Mouse (Mus musculus) erythroid progenitor cell, adult 5-6 weeks (primary cell): Measurements from ENCODE around the gene Arl10. TPM values are rescaled to one million over a fixed set of nuclear protein-coding genes. Genes with fewer than 3 reads are reported as not detected.

Experiments used
- ATAC-seq: replicated peaks from 2 replicates; pipeline ENCODE4 v1.8.0; 2016; ENCODE audit warnings: moderate number of reproducible peaks, mild to moderate bottlenecking, moderate TSS enrichment, inconsistent platforms; ENCODE audit not compliant: poor library complexity, low FRiP score, severe bottlenecking
- total RNA-seq, 2 experiments: library from RNA; stranded (forward) in 1 of 2; stranded (reverse) in 1 of 2; fragments of 150-400 nt in 1 of 2; fragments of 186-747, 209-891 nt in 1 of 2; gene quantifications; 2 replicates each; pipeline versions ENCODE4 v1.2.3 to v1.2.4; 2015 to 2017; ENCODE audit warnings: low replicate concordance in 2 of 2

Gene Arl10
- total RNA-seq (2015; ENCODE audit: low replicate concordance) (1.1 TPM in 1 of 2 replicates, not detected in the other), total RNA-seq (2017; ENCODE audit: low replicate concordance) (not detected in 2 replicates)

GRCm38 (mm10) chr13:54574854-54575481 is at the start of gene Arl10:
Gene Arl10 (plus strand): TSS chr13:54575015.
- peak; percentile 31; the same call in 1 of the 2 replicates for ATAC-seq

GRCm38 (mm10) chr13:54527140-54527539 is 47.7 kb upstream of the Arl10 start:
- no peak for ATAC-seq

DNA sequence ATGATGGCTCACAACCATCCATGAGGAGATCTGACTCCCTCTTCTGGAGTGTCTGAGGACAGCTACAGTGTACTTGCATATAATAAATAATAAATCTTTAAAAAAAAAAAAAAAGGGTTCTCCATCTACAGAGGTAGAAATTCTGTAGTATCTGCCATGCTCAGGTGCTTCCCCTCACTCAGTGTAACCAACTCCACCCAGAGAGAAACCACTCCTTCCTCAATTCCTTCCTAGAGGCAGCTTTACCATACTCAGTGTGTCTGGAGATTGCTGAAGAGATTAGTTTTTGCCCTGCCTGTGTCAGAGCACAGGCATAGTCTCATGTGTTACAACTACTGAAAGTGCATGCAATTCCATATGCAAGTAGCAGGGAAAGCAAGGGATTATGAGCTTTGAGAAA is 42.7 kb upstream of the Arl10 start:
- no peak for ATAC-seq

DNA sequence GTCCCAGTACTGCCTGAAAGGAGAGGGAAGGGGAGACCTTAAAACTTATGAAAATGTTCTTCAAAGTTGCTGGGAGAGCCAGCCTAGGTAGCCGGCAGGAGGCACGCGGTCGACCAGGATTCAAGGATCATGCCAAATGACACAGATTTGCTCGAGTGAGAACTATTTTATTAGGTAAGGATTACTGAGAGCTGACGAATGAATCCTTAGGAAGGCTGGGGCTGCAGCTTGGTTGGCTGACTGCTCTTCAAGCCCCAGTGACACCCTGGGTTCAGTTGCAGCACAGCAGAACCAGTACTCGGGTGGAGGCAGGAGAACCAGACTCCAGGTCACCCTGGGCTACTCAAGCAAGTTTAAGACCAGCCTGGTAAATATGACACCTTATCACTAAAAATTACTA is 26.8 kb upstream of the Arl10 start:
- ATAC-seq, result no peak

DNA sequence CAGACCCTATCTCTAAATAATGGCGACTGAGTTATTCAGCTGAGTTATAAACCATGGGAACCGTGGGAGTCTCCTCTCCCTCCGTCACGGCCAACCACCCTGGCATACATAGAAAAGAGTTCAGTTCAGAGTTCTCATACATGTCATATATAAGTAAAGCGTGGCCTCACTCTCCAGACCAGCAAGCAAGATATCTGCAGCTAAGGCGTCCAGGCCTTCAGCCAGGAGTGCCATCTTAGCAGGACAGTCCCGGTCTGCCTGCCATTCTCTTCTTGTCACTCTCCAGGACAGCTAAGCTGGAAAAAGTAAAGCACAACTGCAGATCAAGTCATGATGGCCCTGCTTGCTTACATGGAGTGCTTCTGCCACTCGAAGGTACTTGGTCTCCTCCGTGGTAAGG is 18.6 kb upstream of the Arl10 start:
- ATAC-seq, result no peak

DNA sequence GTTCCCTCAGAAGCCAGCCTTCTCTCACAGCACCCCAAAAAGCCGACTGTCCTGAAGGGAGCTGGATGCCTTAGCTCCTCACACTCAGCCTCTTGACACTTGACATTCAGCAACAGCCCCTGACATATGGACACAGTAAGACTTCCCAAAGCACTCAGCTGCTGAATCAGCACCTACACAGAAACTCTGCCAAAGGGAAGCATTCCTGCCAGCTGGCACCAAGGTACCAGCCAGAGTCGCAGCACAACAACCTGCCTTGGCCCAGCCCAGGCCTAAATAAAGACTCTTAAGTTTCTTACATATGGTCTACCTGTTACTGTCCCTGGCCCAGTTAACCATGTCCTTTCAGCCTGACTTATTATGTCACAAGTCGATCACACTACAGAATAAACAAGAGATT is 18.0 kb upstream of the Arl10 start:
- no peak for ATAC-seq

DNA sequence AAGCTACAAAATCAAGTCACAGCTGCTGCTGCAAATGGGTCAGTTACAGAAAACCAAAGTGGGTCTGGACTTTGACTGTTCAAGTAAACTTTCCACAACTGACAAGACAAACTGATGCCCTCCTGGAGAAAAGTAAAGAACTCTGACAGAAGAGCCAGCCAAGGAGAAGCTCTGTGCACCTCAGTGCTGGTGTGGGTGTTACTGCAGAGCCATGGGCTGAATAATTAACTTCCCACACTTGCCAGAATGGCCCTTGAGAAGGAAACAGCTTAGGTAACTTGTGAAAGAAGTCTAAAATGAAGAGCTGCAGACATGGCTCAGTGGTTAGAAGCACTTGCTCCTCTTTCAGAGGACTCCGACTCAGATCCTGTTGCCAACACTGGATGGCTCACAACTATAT is 17.2 kb upstream of the Arl10 start:
- no peak for ATAC-seq

DNA sequence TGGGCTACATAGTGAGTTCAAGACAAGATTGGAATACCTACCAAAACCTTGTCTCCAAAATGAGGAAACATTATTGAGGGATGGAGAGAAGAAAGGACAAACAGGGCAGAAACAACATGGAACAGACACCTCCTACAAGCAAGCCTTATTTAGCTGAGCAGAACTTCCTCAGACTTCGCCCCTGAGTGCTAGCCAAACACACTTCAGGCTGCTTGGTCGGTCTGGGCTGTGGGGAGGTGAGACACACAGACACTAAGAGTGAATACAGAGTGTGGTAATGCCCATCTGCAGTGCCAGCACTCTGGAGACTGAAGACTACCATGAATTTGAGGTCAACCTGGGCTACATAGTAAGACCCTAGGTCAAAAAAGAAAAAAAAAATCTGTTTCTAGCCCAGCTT is 15.2 kb upstream of the Arl10 start:
- no peak for ATAC-seq

DNA sequence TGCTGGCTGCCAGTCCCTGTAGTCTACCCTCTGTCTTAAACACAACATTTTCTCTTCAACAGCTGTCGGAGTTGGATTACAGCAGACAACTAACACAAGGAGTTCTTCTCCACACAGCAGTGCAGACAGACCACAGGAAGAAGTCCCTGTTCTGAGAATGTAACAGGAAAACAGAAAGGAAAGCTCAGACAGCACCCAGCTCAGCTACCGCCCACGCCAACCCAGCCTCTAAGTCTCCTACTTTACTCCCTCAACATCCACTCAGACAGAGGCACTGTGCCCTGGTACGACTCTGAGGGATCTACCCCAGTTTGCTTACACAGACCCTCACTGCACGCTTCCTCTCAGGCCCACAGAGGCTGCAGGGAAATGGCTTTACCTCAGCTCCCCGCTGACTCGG is 14.2 kb upstream of the Arl10 start:
- no peak for ATAC-seq

DNA sequence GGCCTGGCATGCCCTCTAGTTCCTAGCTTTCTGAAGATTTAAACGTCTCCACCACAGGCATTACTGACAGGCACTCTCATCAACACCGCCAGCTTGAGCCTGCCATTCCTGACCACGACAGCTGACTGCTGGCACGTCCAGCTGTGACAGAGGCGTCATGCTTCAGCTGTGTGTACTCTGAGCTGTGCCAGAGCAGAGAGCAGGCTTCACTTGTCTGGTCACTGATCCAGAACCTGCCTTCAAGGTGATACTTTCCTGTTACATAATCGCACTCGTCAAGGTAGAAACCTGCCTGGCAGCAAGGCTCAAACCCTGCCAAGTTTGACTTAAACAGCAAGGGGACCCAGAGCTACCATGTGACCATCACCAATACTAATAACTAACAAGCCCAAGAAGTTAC is 12.3 kb upstream of the Arl10 start:
- no peak for ATAC-seq

GRCm38 (mm10) chr13:54564232-54565200 is 10.3 kb upstream of the Arl10 start:
- ATAC-seq, result no peak

DNA sequence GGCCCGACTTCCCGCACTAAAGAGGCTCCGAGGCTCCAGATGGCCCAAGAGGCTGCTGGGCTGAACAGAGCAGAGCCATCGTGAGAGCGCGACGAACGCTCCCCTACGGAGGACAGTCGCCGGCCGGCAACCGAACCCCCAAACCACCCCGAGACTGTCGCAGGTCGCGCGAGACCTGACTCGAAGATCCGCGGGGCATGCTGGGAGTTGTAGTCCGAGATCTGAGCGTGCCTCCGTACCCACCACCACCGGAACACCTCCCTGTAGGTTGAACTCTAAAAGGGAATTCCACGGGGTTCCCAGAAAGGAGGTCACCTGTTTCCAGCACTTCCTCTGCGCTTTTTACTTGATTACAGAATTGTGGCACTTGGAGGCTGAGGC is 9.6 kb upstream of the Arl10 start, which contains the start of gene 4833439L19Rik:
4833439L19Rik (minus strand) TSS at position 235 of the 381 bp plus-strand sequence.
- ATAC-seq, result peak; percentile 98

GRCm38 (mm10) chr13:54565594-54566345 is 9.0 kb upstream of the Arl10 start:
- ATAC-seq, result peak; percentile 75

GRCm38 (mm10) chr13:54568380-54568779 is 6.4 kb upstream of the Arl10 start:
- ATAC-seq, result no peak

DNA sequence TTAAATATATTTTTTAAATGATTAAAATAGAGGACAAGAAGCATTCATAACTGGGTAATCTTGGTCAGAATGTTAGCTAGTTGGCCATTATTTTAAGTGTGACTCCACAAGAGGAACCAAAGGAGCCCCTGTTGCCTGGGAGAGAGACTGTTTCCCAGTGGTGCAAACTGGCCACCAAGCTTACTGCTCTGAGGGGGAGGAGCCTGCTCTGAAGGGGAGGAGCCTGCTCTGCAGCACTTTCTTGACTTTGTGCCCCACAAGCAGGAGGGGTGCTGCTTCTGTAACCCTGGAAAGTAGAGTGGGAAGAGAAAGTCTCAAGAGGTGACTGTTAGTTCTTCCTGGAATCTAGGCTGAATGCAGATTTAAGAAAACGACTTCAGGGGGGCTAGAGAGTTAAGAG is 5.5 kb upstream of the Arl10 start:
- ATAC-seq, result no peak

- no peak for ATAC-seq
Observed at GRCm38 (mm10) chr13:54570736-54571135, 4.1 kb upstream of the Arl10 start.

DNA sequence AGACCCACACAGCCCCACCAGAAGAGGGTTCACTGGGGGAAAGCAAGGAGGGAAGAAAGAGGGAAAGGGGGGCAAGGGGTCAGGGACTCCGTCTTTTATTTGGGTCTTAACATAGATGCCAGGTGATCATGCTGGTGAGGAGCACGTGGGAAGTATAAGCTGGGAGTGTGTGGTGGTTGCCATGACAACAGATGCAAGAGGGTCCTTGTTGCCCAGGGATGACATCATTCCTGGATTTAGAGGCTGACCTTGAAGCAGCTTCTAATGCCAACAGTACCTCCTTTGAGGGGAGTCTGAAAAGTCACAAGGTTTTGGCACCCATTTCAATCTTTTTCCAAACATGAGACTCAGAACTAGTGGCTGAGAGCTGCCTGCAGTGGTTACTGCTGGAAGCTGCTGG is 3.2 kb upstream of the Arl10 start:
- no peak for ATAC-seq

GRCm38 (mm10) chr13:54572621-54573020 is 2.2 kb upstream of the Arl10 start:
- ATAC-seq, result no peak

DNA sequence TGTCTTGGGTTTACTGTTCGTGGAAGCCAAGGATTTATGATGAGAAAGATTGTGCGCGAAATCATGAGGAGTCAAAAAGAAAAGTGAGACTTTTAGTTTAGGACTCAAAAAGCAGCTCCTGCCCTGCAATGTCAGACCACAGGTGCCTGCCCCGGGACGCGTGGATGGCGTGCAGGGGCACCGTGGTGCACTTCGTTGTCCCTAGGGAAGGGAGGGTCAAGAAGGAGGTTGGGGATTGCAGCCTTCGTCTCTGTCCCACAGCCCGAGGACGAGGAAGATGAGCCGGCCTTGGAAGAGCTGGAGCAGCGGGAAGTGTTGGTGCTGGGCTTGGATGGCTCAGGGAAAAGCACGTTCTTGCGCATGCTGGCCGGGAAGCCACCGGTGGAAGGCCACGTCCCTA is 674 bp downstream of the Arl10 start:
- ATAC-seq, result no peak
